Mouse (Mus musculus) left cerebral cortex, postnatal 4 days (tissue): ENCODE data around the gene Eif4e. TPM values are rescaled to one million over a fixed set of nuclear protein-coding genes. Genes with fewer than 3 reads are reported as not detected.

Source experiments
- DNase-seq: peaks from one replicate; pipeline ENCODE4 v3.0.0-alpha.2; 2022
- intact Hi-C: fragments of 180-260 bp; cut with DNase I; formaldehyde crosslinking; loops from one replicate; pipeline ENCODE4 v1.15.1; 2025
- microRNA-seq: library from miRNA; unstranded; fragments of <30 nt; microRNA quantifications from one replicate; pipeline ENCODE4 v1.2.0, GENCODE M21; 2022
- total RNA-seq, 2 experiments: library from RNA; stranded (reverse); gene quantifications; 2 replicates each; pipeline ENCODE4 v1.2.3; 2021

The Eif4e gene
- total RNA-seq, 2 experiments from 2014 or later, result 174 to 192 TPM

- intact Hi-C loops, result loop anchor here (10.0 kb wide), 1 partner anchor 344 kb away; no protein-coding TSS in a partner anchor
- no peak for DNase-seq
These were observed 34.9 kb downstream of the Eif4e start for GRCm38 (mm10) chr3:138560886-138561285.

- intact Hi-C loops, result no loop called here
- DNase-seq, result no peak
These were observed 52.9 kb downstream of the Eif4e start for GRCm38 (mm10) chr3:138578867-138579266.

GRCm38 (mm10) chr3:138586213-138586612 is 60.2 kb downstream of the Eif4e start:
- intact Hi-C loops, result no loop called here

GRCm38 (mm10) chr3:138587137-138587536 is 61.2 kb downstream of the Eif4e start:
- no peak for DNase-seq
- intact Hi-C loops, result no loop called here

More at GRCm38 (mm10) chr3:138586213-138586612, 60.2 kb downstream of the Eif4e start:
- DNase-seq, result no peak

- intact Hi-C loops, result no loop called here
- no peak for DNase-seq
These were observed 62.0 kb downstream of the Eif4e start for GRCm38 (mm10) chr3:138588001-138588400.

GRCm38 (mm10) chr3:138591002-138591401 is 65.0 kb downstream of the Eif4e start:
- intact Hi-C loops, result no loop called here
- no peak for DNase-seq

- DNase-seq, result no peak
- intact Hi-C loops, result no loop called here
These were observed 65.9 kb downstream of the Eif4e start for GRCm38 (mm10) chr3:138591806-138592365.

- no peak for DNase-seq
These were observed 67.2 kb downstream of the Eif4e start for GRCm38 (mm10) chr3:138593131-138593530.

GRCm38 (mm10) chr3:138593911-138594310 is 67.9 kb downstream of the Eif4e start:
- intact Hi-C loops, result no loop called here
- no peak for DNase-seq

More at GRCm38 (mm10) chr3:138593131-138593530, 67.2 kb downstream of the Eif4e start:
- intact Hi-C loops, result no loop called here

- no peak for DNase-seq
- intact Hi-C loops, result no loop called here
These were observed 75.1 kb downstream of the Eif4e start for GRCm38 (mm10) chr3:138601076-138601475.

- intact Hi-C loops, result no loop called here
- DNase-seq, result no peak
These were observed 79.2 kb downstream of the Eif4e start for GRCm38 (mm10) chr3:138605132-138605531.

- intact Hi-C loops, result no loop called here
- no peak for DNase-seq
These were observed 82.7 kb downstream of the Eif4e start for GRCm38 (mm10) chr3:138608665-138609064.

Small RNA genes lying within 50 kb of the gene (microRNA-seq; reads per million reads assigned to microRNA genes)
- gene Mir1956, result not detected

Other genes starting within 250 kb of the Eif4e start
- not detected for gene Adh6a, start 212.9 kb upstream of the Eif4e start, total RNA-seq
- gene Adh6b, start 184.4 kb upstream of the Eif4e start, total RNA-seq, result under 1 TPM in 1 of 2 experiments, not detected in 1; 0.26 TPM
- gene Adh4, start 110.7 kb upstream of the Eif4e start, total RNA-seq, result not detected
- 100 to 1,000 TPM; 120 to 122 TPM for gene Adh5, start 83.1 kb upstream of the Eif4e start, total RNA-seq
- gene Metap1, start 36.7 kb upstream of the Eif4e start, total RNA-seq, result 10 to 100 TPM; 62.7 to 64.6 TPM
- 100 to 1,000 TPM; 191 to 200 TPM for gene Tspan5, start 216.0 kb downstream of the Eif4e start, total RNA-seq